Mouse (Mus musculus): ENCODE measurements at regions not wholly inside any gene's neighbourhood (a gene's known extent, or its start where the extent isn't known, plus 50 kb on each side); places are given as distances from the start of the nearest gene placed in this dataset.

- H3K4me3 ChIP-seq (replicated peaks), result no peak overlapping the region
- H3K9me3 ChIP-seq, result no peaks in the 10 kb centered on the region
- no peak overlapping the region for H3K9ac ChIP-seq
- no peak for ATAC-seq (ENCODE audit: low FRiP score)
- H3K4me1 ChIP-seq, result peaks cover 14% of the 10 kb centered on the region
- 86% methylated on average over 6 of the region's 6 CpGs for WGBS
- no peak overlapping the region for H3K4me2 ChIP-seq
- no peak overlapping the region for H3K27ac ChIP-seq
- H3K36me3 ChIP-seq (replicated peaks), result no peaks in the 10 kb centered on the region
- no peaks in the 10 kb centered on the region for H3K27me3 ChIP-seq
Measured at GRCm38 (mm10) chr11:113113220-113113817, 331.3 kb downstream of the Sox9 start.

DNA sequence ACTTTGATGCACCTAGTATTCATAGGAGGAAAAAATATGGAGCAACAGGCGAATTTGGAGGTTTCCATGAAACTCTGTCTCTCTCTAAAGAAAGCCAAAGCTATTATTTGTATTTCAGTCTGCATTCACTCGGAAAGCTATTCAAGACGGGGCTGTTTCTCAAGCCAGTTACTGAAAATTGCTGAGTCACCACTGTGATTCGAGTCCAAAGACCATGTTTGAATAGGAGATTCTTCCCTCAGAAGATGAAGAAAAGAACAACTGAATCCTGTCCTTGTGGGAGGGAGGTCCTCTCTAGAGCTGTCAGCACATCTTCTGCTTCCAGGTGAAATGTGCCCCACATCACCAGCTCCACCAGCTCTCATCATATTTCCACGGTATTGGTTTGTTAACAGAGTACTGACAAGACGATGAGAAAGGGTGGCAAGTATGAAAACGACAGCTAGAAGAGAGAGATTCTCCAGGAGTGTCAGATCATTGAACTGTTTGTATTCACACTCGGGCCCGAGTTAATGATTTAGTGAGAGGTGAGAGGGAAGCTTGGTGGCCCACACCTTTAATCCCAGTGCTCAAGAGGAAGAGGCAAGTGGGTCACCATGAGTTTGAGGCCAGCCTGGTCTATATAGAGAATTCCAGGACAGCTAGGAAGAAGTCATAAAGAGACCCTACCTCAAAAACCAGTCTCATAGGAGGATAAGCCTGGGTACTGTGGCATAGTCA is 335.3 kb downstream of the Sox9 start:
- Histone ChIP-seq H3K9me3 (no peaks in the 10 kb centered on the region), H3K27ac (no peak overlapping the region), H3K27me3 (no peaks in the 10 kb centered on the region), H3K4me1 (peaks cover 28% of the 10 kb centered on the region), H3K4me3 (replicated peaks) (no peak overlapping the region), H3K36me3 (replicated peaks) (no peaks in the 10 kb centered on the region), H3K4me2 (no peak overlapping the region), H3K9ac (no peak overlapping the region)
- no peak for ATAC-seq (ENCODE audit: low FRiP score)
- WGBS, result 85% methylated on average over 9 of the region's 9 CpGs

DNA sequence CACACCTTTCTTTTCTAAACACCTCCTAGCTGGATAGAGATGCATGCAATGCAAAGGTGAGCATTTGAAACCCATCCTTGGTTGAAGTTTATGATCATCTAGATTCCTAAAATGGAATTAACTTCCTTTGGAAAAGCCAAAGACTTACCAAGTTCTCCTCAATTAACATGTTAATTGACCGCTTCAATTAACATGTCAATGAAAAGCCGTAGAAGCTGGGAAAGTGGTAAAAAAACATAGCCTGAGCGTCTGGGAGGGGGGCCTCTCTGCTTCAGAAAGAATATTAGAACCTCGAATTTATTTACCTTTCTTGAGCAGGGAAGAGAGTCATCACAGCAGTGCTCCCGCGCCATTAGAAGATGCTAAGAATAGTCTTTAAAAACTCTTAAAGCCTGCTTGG is 338.5 kb downstream of the Sox9 start:
- Histone ChIP-seq H3K4me1 (peaks cover 31% of the 10 kb centered on the region), H3K4me3 (replicated peaks) (no peak overlapping the region), H3K27ac (0 out of 2 replicates have a peak overlapping the region, but pooled peaks have one; percentile 31), H3K4me2 (peak overlapping the region; percentile 13; the same call in 1 of the 2 replicates), H3K9ac (no peak overlapping the region), H3K27me3 (no peaks in the 10 kb centered on the region), H3K36me3 (replicated peaks) (no peaks in the 10 kb centered on the region), H3K9me3 (no peaks in the 10 kb centered on the region)
- no peak for ATAC-seq (ENCODE audit: low FRiP score)
- 16% methylated on average over 6 of the region's 6 CpGs for WGBS

- ATAC-seq (ENCODE audit: low FRiP score), result peak; percentile 65; the same call in 1 of the 2 replicates
- Histone ChIP-seq H3K27me3 (no peaks in the 10 kb centered on the region), H3K9me3 (no peaks in the 10 kb centered on the region), H3K36me3 (replicated peaks) (no peaks in the 10 kb centered on the region), H3K4me3 (replicated peaks) (no peak overlapping the region), H3K4me1 (peaks cover 38% of the 10 kb centered on the region), H3K9ac (no peak overlapping the region; the same call in 1 of the 2 replicates), H3K27ac (peak overlapping the region; percentile 31; the same call in 1 of the 2 replicates), H3K4me2 (peak overlapping the region; percentile 13; the same call in 1 of the 2 replicates)
- WGBS, result 24% methylated on average over 12 of the region's 12 CpGs
Measured at GRCm38 (mm10) chr11:113121307-113121706, 339.3 kb downstream of the Sox9 start.

- H3K9me3 ChIP-seq, result no peaks in the 10 kb centered on the region
- peak overlapping the region; percentile 31 for H3K27ac ChIP-seq
- no peak overlapping the region for H3K9ac ChIP-seq
- WGBS, result 63% methylated on average over 9 of the region's 9 CpGs
- peaks cover 39% of the 10 kb centered on the region for H3K4me1 ChIP-seq
- H3K36me3 ChIP-seq (replicated peaks), result no peaks in the 10 kb centered on the region
- no peak for ATAC-seq (ENCODE audit: low FRiP score)
- no peak overlapping the region for H3K4me2 ChIP-seq
- no peak overlapping the region for H3K4me3 ChIP-seq (replicated peaks)
- H3K27me3 ChIP-seq, result no peaks in the 10 kb centered on the region
Measured at GRCm38 (mm10) chr11:113122137-113122536, 340.1 kb downstream of the Sox9 start.

DNA sequence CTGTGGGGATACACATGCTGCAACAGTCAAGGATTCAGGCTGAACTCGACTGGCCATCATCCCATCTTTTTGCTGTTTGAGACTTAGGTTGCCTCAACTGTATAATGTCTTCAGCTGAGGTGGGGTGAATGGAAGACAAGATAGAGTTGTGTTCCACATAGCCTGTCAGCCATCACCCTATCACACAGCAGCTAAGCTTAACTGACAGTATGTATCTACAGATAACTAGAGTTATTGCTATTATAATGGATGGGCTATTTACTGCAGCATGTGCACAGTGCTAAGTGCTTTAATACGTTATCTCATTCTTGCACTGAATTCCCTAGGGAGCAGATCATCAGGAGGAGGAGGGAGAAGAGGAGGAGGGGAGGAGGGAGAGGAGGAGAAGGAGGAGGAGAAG is 340.9 kb downstream of the Sox9 start:
- Histone ChIP-seq H3K9me3 (no peaks in the 10 kb centered on the region), H3K4me2 (no peak overlapping the region), H3K9ac (0 out of 2 replicates have a peak overlapping the region, but pooled peaks have one; percentile 33), H3K4me1 (peaks cover 39% of the 10 kb centered on the region), H3K4me3 (replicated peaks) (no peak overlapping the region), H3K36me3 (replicated peaks) (0 out of 2 replicates have a peak, but pooled peaks cover 3% of the 10 kb centered on the region), H3K27me3 (no peaks in the 10 kb centered on the region), H3K27ac (no peak overlapping the region)
- whole genome bisulfite sequencing, result 78% methylated on average over 2 of the region's 2 CpGs
- ATAC-seq (ENCODE audit: low FRiP score), result no peak

DNA sequence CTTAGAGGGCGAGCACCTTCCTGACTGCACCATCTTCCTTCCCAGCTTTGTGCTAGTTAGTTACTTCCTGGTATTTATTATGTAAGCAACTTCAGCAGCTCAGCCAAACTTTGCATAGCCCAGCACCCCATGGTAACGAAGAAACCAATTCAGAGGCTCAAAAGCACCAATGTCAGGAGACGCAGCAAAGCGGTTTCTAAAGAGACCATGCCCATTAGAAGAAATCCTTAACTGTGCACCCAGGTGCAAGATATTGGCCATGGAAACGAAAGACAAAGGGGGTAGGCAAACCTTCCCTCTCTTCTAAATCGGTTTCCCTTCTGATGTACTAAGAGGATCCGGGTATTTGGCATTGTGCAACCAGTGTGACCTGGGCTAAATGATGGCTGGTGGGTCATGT is 343.8 kb downstream of the Sox9 start:
- WGBS, result 57% methylated on average over 7 of the region's 7 CpGs
- no peaks in the 10 kb centered on the region for H3K9me3 ChIP-seq
- H3K36me3 ChIP-seq (replicated peaks), result 0 out of 2 replicates have a peak, but pooled peaks cover 8% of the 10 kb centered on the region
- H3K4me2 ChIP-seq, result no peak overlapping the region
- H3K27ac ChIP-seq, result no peak overlapping the region
- peaks cover 32% of the 10 kb centered on the region for H3K4me1 ChIP-seq
- H3K4me3 ChIP-seq (replicated peaks), result no peak overlapping the region
- no peak overlapping the region for H3K9ac ChIP-seq
- no peaks in the 10 kb centered on the region for H3K27me3 ChIP-seq
- no peak for ATAC-seq (ENCODE audit: low FRiP score)

DNA sequence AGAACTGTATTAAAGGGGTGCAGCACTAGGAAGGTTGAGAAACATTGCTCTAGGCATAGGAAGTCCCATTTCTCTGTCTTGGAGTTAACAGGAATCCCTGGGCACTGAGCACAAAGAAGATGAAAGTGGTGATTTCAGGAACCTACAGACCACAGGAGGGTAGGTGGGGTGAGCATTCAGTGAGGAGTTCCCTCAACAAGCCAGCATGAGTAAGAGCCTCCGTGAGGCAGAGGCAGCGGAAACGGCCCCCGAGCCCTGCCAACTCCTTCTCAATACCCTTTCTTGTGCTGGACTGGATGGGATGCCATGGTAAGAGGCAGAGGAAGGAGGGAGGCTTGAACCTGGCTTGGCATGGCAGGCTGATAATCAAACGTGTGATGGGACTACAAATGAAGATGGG is 347.2 kb downstream of the Sox9 start:
- 0 out of 2 replicates have a peak, but pooled peaks cover 12% of the 10 kb centered on the region for H3K36me3 ChIP-seq (replicated peaks)
- 90% methylated on average over 5 of the region's 5 CpGs for WGBS

DNA sequence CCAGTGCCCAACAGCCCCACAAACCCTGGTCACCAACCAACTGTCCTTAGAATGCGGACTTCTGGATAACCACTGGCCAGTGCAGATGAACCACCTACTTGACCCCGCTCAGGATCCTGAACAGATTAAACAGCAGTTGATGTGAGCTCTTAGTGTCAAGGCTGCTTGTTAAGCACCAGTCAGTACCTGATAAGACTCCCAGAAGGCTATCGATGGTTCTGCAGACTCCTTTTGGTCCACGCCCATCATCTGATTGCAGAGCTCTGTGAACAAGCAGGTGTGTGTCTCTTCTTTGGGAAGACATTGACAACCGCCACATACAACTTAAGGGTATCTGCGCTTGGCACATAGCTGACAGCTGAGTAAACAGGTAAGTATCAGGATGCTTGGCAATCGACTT is 348.0 kb downstream of the Sox9 start:
- no peak for ATAC-seq (ENCODE audit: low FRiP score)
- 98% methylated on average over 7 of the region's 7 CpGs for WGBS
- H3K9me3 ChIP-seq, result no peaks in the 10 kb centered on the region
- H3K27ac ChIP-seq, result no peak overlapping the region
- H3K4me1 ChIP-seq, result peaks cover 16% of the 10 kb centered on the region
- 0 out of 2 replicates have a peak, but pooled peaks cover 12% of the 10 kb centered on the region for H3K36me3 ChIP-seq (replicated peaks)
- no peak overlapping the region for H3K4me2 ChIP-seq
- no peak overlapping the region for H3K9ac ChIP-seq
- no peak overlapping the region for H3K4me3 ChIP-seq (replicated peaks)
- H3K27me3 ChIP-seq, result no peaks in the 10 kb centered on the region

More for the DNA sequence above, 347.2 kb downstream of the Sox9 start:
- H3K27ac ChIP-seq, result no peak overlapping the region
- no peak overlapping the region for H3K4me3 ChIP-seq (replicated peaks)
- H3K4me1 ChIP-seq, result peaks cover 16% of the 10 kb centered on the region
- H3K9ac ChIP-seq, result no peak overlapping the region
- H3K4me2 ChIP-seq, result no peak overlapping the region
- H3K27me3 ChIP-seq, result no peaks in the 10 kb centered on the region
- no peak for ATAC-seq (ENCODE audit: low FRiP score)
- no peaks in the 10 kb centered on the region for H3K9me3 ChIP-seq

DNA sequence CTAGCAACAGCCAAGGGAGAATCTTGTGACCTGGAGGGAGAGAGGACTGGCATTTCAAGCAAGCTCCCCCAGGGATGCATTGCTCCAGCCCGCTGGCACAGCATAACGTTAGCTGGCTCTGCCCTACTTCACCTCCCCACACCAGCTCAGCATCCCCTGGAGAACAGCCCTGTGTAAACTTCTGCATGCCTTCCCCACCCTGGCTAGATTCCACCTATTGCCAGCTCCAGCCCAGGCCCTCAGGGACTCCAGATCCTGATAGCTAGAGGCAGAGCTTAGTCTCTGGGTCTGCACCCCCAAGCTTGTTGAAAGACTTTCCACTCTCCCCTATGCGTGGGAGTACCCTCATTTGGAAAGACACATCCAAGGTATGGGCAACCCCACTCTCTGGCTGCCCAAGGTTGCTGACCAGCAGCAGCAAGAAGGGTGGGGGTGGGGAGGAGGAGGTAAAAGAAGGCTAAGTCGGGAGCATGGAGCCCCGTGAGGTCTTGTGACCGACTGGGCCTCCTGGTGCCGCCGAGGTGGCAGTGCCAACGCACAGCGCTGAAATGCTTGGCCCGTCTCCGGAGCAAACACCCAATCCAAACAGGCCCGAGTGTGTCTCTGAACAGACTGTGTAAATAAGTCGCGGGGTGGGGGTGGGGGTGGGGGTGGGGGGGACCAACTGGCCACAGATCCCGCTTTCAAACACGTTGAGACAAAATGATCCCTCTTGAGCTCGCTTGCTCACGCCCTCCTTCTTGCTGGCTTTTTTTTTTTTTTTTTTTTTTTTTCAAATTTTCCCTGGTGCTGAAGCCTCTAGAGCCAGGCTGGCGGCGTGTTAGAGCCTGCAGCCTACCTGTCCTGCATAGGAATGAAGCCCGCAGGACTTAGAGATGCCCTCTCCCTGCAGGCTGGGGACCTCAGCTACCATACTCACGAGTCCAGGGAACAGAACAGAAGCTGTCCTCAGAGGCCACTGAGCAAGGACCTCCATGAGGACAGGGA is 350.3 kb downstream of the Sox9 start:
- Histone ChIP-seq H3K9ac (no peak overlapping the region), H3K36me3 (replicated peaks) (0 out of 2 replicates have a peak, but pooled peaks cover 11% of the 10 kb centered on the region), H3K4me1 (peaks cover 11% of the 10 kb centered on the region), H3K9me3 (no peaks in the 10 kb centered on the region), H3K4me3 (replicated peaks) (no peak overlapping the region), H3K27me3 (no peaks in the 10 kb centered on the region), H3K4me2 (no peak overlapping the region), H3K27ac (no peak overlapping the region)
- 83% methylated on average over 23 of the region's 23 CpGs for WGBS
- ATAC-seq (ENCODE audit: low FRiP score), result no peak

DNA sequence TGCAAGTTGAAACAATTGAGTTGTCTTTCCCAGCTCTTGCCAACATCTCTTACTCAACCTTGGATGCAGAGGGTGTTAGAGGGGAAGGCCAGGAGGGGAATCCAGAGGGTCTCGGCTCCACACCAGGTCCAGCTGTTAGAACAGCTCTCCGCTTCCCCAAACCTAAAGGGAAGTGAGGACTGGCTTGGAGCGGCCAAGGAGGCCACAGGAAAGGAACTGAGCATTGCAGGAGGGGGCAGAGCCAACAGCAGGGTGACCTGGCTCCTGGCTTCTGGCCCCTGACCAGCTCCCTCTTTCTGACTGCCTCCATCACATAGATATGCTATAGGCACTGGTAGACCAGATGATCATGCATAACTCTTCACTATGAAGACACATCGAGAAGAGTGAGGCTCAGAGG is 351.4 kb downstream of the Sox9 start:
- H3K9me3 ChIP-seq, result no peaks in the 10 kb centered on the region
- no peaks in the 10 kb centered on the region for H3K27me3 ChIP-seq
- no peak overlapping the region for H3K4me2 ChIP-seq
- ATAC-seq (ENCODE audit: low FRiP score), result no peak
- no peak overlapping the region for H3K4me3 ChIP-seq (replicated peaks)
- peaks cover 11% of the 10 kb centered on the region for H3K4me1 ChIP-seq
- H3K9ac ChIP-seq, result no peak overlapping the region
- WGBS, result 89% methylated on average over 4 of the region's 4 CpGs
- 0 out of 2 replicates have a peak, but pooled peaks cover 9% of the 10 kb centered on the region for H3K36me3 ChIP-seq (replicated peaks)
- no peak overlapping the region for H3K27ac ChIP-seq

DNA sequence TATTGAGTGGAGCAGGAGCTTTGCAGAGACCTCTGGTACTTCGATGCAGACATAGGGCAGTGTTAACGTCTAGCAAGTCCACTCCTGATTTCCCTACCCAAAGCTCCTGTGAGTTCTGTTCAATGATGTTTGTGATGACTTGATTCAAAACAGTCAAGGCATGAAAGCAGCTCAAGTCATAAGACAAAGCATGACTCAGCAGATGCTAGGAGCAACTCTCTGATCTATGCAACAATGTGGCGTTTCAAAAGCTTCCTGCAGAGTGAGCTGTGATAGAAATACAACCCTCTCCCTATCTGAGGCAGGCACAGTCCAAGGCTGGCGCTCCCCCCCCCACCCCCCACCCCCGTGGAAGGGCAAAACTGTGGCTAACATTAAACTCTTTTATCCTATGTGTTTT is 353.2 kb downstream of the Sox9 start:
- no peak overlapping the region for H3K4me2 ChIP-seq
- H3K9me3 ChIP-seq, result no peaks in the 10 kb centered on the region
- H3K9ac ChIP-seq, result no peak overlapping the region
- no peaks in the 10 kb centered on the region for H3K27me3 ChIP-seq
- 0 out of 2 replicates have a peak, but pooled peaks cover 9% of the 10 kb centered on the region for H3K36me3 ChIP-seq (replicated peaks)
- no peak overlapping the region for H3K27ac ChIP-seq
- H3K4me1 ChIP-seq, result peaks cover 16% of the 10 kb centered on the region
- WGBS, result 46% methylated on average over 5 of the region's 5 CpGs
- no peak for ATAC-seq (ENCODE audit: low FRiP score)
- no peak overlapping the region for H3K4me3 ChIP-seq (replicated peaks)
